Mouse (Mus musculus) adrenal gland, postnatal 10 days (tissue): Measurements from ENCODE around the gene Itga6. TPM values are rescaled to one million over a fixed set of nuclear protein-coding genes. Genes with fewer than 3 reads are reported as not detected.

Source experiments
- DNase-seq: peaks from one replicate; pipeline ENCODE4 v3.0.0; 2021; ENCODE audit warnings: mixed read lengths
- total RNA-seq, 2 experiments: library from RNA; stranded (reverse); gene quantifications; 2 replicates each; pipeline ENCODE4 v1.2.3; 2021

The Itga6 gene
- total RNA-seq, 2 experiments from 2014 or later: 145 to 179 TPM

DNA sequence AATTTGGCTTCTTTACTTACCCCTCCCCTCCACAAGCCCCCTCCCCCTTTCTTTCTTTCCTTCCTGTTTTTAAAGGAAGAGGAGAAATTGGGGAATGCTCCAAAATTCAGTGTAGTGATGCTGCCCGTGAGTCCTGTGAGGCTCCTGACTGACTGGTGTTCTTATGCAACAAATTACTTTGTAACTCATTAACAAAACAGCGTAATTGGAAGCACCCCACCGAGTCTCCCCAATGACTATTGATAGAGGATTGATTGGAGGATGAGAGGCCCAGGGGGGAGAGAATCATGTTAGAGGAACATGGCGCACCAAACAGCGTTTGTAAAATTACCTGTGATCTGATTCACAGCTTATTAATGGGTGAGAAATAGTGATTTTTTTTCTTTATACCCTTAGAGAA is 109.7 kb downstream of the Itga6 start:
- DNase-seq: no peak

DNA sequence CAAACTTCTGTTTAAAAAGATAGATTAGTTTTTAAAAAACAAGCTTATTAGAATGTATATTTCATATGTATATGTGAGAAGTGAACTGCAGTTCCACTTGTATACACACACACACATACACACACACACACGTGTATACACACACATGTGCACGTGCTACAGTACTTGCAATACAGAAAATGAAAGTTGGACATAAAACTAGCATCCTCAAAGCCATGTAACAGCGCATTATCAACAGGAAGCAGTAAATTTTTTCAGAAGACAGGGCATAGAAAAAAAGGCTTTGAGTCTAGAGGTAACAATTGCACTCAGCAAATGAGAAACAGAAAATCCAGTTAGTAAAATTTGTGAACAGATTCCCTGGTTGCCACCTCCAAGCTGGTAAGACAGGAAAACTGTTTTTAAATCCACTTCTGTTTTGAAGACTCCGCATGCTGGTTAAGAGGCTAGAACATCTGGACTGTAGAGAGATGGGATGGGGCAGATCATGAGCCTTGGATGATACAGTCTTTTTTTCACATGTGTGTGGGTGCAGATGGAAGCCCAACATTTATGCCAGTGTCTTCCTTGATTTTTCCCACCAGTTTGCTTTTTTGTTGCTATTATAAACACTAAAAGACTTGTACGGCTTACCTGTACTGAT is 118.2 kb downstream of the Itga6 start:
- DNase-seq: no peak

GRCm38 (mm10) chr2:71865022-71865421 is 119.6 kb downstream of the Itga6 start:
- no peak for DNase-seq

- no peak for DNase-seq
Measured at GRCm38 (mm10) chr2:71865935-71866334, 120.5 kb downstream of the Itga6 start.

DNA sequence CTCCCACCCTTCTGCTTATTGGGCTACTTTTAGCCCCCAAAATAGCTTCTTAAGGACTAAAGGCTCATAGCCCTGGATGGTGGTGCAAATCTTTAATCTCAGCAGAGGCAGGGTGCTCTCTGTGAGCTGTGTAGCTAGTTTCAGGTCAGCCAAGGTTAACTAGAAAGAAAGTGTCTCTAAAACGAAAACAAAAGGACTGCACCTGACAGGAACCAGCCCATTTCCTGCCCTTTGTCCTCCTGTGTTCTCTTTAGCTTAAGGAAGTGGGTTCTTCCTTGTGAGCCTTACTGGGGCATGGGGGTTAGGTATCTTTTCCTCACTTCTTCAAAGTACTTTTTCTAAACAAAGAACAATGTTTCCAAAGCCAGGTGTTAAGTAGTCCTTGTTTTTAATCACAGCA is 121.1 kb downstream of the Itga6 start:
- no peak for DNase-seq

GRCm38 (mm10) chr2:71867019-71867418 is 121.6 kb downstream of the Itga6 start:
- DNase-seq: no peak

DNA sequence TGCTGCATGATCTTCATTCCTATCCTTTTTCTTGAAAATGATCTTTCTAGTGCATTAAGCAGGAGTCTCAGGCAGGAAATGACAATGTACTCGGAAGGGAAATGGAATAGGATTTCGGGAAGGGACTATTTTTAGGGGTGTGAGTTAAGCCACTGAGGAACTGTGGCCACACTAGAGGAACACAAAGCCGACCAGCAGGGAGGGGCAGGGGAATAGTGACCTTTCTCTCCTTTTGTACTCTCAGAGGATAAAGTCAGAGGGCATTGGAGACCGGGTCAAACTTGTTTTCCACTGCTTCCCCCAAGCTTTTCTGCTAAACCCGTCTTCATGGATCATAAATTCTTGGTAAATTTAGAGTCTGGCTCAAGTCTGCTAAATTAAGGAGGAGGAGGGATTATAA is 122.1 kb downstream of the Itga6 start:
- no peak for DNase-seq

- DNase-seq: no peak
Measured at GRCm38 (mm10) chr2:71868256-71868655, 122.8 kb downstream of the Itga6 start.

DNA sequence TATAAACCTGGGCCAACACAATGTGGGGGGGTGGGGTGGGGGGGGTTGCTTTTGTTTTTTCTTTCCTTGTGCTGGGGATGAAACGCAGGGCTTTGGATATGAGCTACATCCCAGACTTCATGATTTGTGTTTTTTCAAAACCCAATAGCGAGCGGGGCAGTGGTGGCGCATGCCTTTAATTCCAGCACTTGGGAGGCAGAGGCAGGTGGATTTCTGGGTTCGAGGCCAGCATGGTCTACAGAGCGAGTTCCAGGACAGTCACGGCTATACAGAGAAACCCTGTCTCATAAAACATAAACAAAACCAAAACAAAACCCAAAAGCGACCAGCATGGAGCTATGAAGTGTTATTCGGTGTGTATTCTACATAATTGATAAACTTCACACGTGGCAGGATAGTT is 126.7 kb downstream of the Itga6 start:
- DNase-seq: no peak

DNA sequence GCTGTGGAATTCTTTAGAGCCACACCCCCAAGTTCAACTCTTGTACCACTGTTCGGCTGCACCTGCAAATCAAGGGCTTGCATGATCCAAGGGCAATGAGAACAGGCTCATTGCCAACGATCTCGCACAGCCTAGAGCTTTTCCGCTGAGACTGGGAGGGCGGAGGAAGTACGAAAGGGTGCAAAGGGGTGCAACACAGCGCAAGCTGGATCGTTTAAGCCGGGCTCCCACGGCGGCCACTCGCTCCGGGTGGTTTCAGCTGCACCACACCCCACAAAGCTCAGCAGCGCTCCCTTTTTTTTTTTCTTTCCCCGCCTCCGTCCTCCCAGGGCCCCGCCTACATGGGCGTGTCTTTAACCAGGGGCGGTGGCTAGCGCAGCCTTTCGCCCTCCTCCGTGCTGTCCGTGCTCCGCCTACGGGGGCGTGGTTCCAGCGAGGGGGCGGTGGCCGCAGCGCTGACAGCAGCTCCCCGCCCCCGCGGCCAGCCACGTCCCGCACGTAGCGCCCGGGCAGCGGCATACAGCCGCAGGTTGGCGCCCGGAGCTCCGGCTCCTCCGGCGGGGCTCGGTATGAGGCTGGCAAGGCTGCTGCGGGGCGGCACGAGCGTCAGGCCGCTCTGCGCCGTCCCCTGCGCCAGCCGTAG is 127.5 kb downstream of the Itga6 start, which contains the start of gene Pdk1:
Gene Pdk1 (plus strand): TSS at position 424 of the 643 bp plus-strand sequence.
- DNase-seq: peak; percentile 100

GRCm38 (mm10) chr2:71873474-71874322 is 128.3 kb downstream of the Itga6 start:
- DNase-seq: peak; percentile 58

- DNase-seq: no peak
Measured at GRCm38 (mm10) chr2:71874422-71874821, 129.0 kb downstream of the Itga6 start.

DNA sequence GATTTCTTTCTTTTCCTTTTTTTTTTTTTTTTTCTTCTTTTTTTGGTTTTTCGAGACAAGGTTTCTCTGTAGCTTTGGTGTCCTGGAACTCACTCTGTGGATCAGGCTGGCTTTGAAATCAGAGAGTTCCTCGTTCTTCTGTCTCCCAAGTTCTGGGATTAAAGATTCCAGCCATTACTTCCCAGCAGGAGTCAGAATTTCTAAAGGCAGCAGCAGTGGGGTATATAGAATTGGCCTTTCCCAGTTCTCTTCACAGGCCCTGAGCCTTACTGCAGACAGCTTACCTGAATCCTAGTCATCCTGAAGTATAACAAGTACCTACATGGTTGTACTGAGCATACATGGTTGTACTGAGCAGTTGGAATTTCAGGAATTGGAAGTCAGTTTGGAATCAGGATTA is 129.4 kb downstream of the Itga6 start:
- DNase-seq: no peak

- no peak for DNase-seq
Measured at GRCm38 (mm10) chr2:71877865-71878264, 132.4 kb downstream of the Itga6 start.

DNA sequence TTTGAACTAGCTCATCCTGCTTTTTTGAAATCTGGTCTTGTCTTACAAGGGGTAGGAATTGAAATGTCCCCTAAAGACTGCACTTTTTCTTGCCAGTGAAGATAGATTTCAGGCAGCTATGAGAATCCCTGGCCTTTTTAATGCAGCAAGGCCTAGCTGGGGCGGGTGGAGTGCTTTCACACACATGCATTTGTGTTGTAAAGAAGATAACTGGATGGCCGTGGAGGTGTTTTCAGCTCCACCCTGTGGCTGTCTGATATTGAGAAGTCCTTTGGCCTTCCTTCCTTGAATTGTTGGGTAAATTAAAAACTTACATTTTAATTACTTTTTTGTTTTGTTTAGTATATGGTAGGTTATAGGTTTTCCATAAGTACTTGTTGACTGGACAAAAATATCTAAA is 133.0 kb downstream of the Itga6 start:
- no peak for DNase-seq

DNA sequence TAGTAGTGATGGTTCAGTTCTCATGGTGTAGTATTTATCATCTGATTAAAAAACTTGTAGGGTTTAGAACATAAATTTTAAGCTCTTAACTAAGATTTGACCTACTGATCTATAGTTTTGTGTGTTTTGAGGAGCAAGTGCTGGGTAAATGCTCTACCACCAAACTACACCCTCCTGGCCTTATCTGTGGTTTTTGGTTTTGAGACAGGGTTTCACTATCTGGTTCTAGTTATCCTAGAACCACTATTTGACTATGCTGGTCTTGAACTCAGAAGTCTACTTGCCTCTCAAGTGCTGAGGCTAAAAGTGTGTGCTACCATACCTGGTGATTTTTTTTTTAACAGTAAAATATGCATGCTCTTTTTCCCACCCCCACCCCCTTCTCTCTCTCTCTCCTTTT is 133.5 kb downstream of the Itga6 start:
- no peak for DNase-seq

DNA sequence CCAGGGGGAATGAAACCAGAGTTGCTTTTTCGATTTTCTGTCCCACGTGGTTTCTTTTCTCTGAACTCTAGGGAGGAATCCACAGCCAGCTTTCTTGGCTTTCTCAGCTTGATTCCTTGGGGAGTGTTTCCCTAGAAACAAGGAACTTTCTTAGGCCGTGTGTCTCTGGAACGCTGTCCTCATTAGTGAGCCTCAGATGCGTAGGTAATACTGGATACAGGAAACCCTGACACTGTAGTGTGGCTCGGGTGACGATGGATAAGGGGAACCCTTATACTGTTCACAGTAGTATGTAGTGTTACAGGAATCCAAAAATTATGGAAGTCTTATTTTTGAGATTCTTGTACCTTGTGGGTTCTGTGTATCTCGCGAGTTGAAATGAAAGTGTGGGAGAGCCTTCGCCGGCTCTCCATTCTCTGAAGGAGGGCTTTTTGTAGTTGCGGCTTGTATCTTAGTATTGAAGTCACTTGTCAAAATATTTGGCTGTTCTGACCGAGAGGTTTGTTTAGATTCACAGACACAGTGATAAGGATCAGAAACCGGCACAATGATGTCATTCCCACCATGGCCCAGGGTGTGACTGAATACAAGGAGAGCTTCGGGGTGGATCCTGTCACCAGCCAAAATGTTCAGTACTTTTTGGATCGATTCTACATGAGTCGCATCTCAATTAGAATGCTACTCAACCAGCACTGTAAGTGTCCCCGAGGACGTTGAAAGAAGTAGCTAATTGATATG is 137.7 kb downstream of the Itga6 start:
- no peak for DNase-seq

DNA sequence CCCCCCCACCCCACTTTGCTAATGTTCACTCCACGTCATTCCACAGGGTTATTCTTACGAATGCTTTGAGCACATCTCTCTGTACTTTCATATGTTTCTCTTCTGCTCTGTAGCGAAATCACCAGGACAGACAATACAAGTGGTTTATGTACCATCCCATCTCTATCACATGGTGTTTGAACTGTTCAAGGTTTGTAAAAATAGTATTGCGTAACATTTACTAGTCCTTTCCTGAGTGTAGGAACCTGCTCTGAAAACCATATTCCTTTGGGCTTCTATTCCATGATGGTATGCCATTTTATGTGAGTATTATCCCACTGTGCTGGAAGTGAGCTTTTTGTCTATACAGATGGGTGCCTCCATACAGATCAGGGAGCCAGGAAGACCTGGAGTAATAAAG is 141.9 kb downstream of the Itga6 start:
- DNase-seq: no peak

- DNase-seq: no peak
Measured at GRCm38 (mm10) chr2:71888437-71888836, 143.0 kb downstream of the Itga6 start.

GRCm38 (mm10) chr2:71891536-71891935 is 146.1 kb downstream of the Itga6 start:
- DNase-seq: no peak

DNA sequence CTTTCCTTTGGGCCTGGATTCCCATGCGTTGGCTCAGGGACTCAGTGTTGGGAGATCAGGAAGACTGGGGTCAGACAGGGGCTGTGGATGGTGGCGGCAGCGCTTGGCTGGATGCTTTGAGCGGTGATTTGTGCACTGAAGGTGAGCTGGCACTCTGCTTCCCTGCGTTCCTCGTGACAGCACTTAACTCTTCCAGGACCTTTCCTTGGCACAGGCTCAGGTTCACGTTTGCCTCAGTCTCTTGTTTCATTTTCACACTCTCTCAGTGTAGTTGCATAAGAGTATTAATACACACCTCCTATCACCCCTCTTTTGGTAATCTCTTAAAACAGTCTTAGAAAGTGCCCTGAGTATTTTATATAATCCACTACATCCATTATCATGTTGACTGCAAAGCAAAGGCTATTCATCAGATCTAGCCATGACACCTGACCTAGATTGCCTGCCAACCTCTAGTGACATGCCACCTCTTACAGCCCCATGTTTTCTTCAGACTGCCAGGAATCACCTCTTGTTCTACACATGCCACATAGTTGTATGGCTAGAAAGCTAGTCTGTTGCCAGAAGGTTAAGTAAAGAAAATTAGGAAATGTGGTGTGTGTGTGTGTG is 147.4 kb downstream of the Itga6 start:
- peak; percentile 50 for DNase-seq
